Mouse (Mus musculus) midbrain, postnatal 0 days (tissue): ENCODE data around the gene Prkce. TPM values are rescaled to one million over a fixed set of nuclear protein-coding genes. Genes with fewer than 3 reads are reported as not detected.
A peak's percentile ranks its signal among the peaks of the same experiment; 100 is the strongest.

Source experiments
- ATAC-seq: fragments of 200-750 bp; cut with Nextera tagmentation; 2 replicates; pipeline ENCODE4 v1.8.0; 2017; ENCODE audit warnings: moderate number of reproducible peaks, mild to moderate bottlenecking, moderate TSS enrichment, moderate library complexity; ENCODE audit not compliant: low FRiP score
- DNase-seq: peaks from one replicate; pipeline ENCODE4 v3.0.0-alpha.2; 2015; ENCODE audit warnings: low spot score
- H3K27ac ChIP-seq: fragments of 300-500 bp; sonication (generic); 2 replicates; pipeline ENCODE4 v1.5.1; 2014; ENCODE audit warnings: low read depth, mild to moderate bottlenecking, low read length, mixed read lengths
- H3K27me3 ChIP-seq: fragments of 300-500 bp; sonication (generic); 2 replicates; pipeline ENCODE4 v1.6.1; 2014; ENCODE audit warnings: low read length, control low read depth, mixed read lengths; ENCODE audit not compliant: insufficient read depth
- H3K36me3 ChIP-seq: fragments of 300-500 bp; sonication (generic); 2 replicates; pipeline ENCODE4 v1.6.1; 2014; ENCODE audit warnings: low read length, control low read depth, mixed read lengths; ENCODE audit not compliant: insufficient read depth
- H3K4me1 ChIP-seq: fragments of 300-500 bp; sonication (generic); 2 replicates; pipeline ENCODE4 v1.6.1; 2014; ENCODE audit warnings: mild to moderate bottlenecking, control low read depth, antibody characterized with exemption, low read length, mixed read lengths; ENCODE audit not compliant: insufficient read depth
- H3K4me2 ChIP-seq: fragments of 300-500 bp; sonication (generic); 2 replicates; pipeline ENCODE4 v1.6.1; 2014; ENCODE audit warnings: low read depth, mild to moderate bottlenecking, low read length, mixed read lengths; ENCODE audit not compliant: poor library complexity, severe bottlenecking
- H3K4me3 ChIP-seq: fragments of 300-500 bp; sonication (generic); 2 replicates; pipeline ENCODE4 v1.5.1; 2014; ENCODE audit warnings: low read depth, mild to moderate bottlenecking, low read length, moderate library complexity
- H3K9ac ChIP-seq: fragments of 300-500 bp; sonication (generic); replicated peaks from 2 replicates; pipeline ENCODE4 v1.6.1; 2014; ENCODE audit warnings: mild to moderate bottlenecking, low read length, moderate library complexity, mixed read lengths; ENCODE audit not compliant: poor library complexity, severe bottlenecking
- H3K9me3 ChIP-seq: fragments of 300-500 bp; sonication (generic); 2 replicates; pipeline ENCODE4 v1.6.1; 2016; ENCODE audit warnings: low read length, control low read depth
- CTCF ChIP-seq: IDR thresholded peaks from 2 replicates; pipeline ENCODE4 v1.5.1; 2016; ENCODE audit warnings: antibody characterized with exemption, mild to moderate bottlenecking
- WGBS: fragments of 180-500 bp; shearing (Covaris S2); extraction: QIAGEN DNeasy Blood & Tissue Kit; methylation state at CpG from one replicate; pipeline ENCODE4 v1.1.7; 2014; 5-methylcytosine and 5-hydroxymethylcytosine counted together
- polyA plus RNA-seq: library from polyadenylated mRNA; unstranded; fragments of >200 nt; fragmentation: Nextera tagmentation; extraction: Ambion mirVana; gene quantifications from 2 replicates; pipeline ENCODE4 v1.2.1, GENCODE M21; 2015
- total RNA-seq: library from RNA; depleted of rRNA; stranded (reverse); fragments of >200 nt; gene quantifications from 2 replicates; pipeline ENCODE4 v1.2.3, GENCODE M21; 2014

Prkce gene
- total and polyA plus RNA-seq, 2 experiments from 2014 or later = 61.0 to 64.5 TPM

DNA sequence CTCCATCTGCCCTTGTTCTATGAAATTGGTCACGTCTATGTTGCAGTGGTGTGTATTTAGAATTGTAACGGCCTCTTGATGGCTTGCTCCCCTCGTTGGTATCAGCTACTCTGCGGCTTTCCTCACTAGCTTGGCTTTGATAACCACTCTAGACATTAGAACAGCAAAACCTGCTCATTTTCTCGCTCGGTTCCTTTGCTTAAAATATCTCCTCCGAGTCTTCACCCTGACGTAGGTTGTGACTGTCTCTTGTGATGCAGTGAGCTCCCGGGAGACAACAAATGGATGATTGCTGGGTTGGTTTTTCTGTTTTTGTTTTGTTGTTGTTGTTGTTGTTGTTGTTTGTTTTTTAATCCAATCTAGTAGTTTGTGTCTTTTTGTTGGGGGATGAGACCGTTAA lies 361.4 kb downstream of the Prkce start:
- Histone ChIP-seq H3K9ac (no peak overlapping the region), H3K4me2 (no peak overlapping the region), H3K4me1 (0 out of 2 replicates have a peak, but pooled peaks cover 4% of the 10 kb centered on the region), H3K27me3 (no peaks in the 10 kb centered on the region), H3K36me3 (no peaks in the 10 kb centered on the region), H3K27ac (no peak overlapping the region), H3K4me3 (no peak overlapping the region), H3K9me3 (no peaks in the 10 kb centered on the region)
- no peak for DNase-seq
- WGBS = 86% methylated on average over 10 of the region's 10 CpGs
- TF ChIP-seq CTCF = no peak
- no peak for ATAC-seq

DNA sequence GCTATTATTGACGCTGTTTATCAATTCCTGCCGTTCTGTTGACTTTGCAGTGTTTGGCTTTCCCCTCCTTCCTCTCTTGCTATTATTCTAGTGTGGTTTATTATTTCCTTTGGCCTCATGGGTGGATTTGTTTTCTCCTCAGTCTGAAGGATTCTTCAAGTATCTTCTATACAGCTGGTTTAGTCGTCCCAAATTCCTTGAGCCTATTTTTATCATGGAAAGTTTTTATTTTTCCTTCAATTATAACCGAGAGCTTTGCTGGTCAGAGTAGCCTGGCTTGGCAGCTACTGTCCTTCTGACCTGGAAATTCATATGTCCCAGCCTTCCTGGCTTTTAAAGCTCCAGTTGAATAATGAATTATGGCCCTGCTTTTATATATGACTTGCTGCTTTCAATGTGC lies 361.8 kb downstream of the Prkce start:
- TF ChIP-seq CTCF = no peak
- H3K9ac ChIP-seq = no peak overlapping the region
- WGBS = 75% methylated on average over 4 of the region's 4 CpGs
- H3K27ac ChIP-seq = no peak overlapping the region
- ATAC-seq (no peak), DNase-seq (no peak)
- no peaks in the 10 kb centered on the region for H3K36me3 ChIP-seq
- H3K4me1 ChIP-seq = 0 out of 2 replicates have a peak, but pooled peaks cover 4% of the 10 kb centered on the region
- no peak overlapping the region for H3K4me2 ChIP-seq
- H3K27me3 ChIP-seq = no peaks in the 10 kb centered on the region
- H3K4me3 ChIP-seq = no peak overlapping the region
- no peaks in the 10 kb centered on the region for H3K9me3 ChIP-seq

DNA sequence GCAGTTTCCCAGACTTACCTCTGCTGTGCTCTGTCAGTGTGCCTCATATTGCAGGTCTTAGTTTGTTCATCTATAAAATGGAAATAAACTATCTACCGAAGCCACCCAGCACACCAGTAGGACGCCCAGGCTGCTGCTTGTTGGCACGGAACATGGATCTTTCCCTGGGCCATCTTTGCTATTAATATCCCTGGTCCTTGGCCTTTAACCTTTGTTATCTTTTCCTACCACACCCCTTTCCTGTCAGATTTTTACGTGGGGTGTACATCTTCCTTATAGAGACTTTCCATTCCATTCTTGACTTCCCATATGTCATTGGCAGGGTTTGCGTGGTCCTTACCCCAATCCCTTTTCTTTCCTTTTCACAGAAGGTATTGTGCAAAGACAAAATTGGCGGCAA lies 363.6 kb downstream of the Prkce start:
- Histone ChIP-seq H3K4me2 (no peak overlapping the region), H3K4me1 (0 out of 2 replicates have a peak, but pooled peaks cover 4% of the 10 kb centered on the region), H3K36me3 (no peaks in the 10 kb centered on the region), H3K27me3 (no peaks in the 10 kb centered on the region), H3K9ac (no peak overlapping the region), H3K27ac (no peak overlapping the region), H3K4me3 (no peak overlapping the region), H3K9me3 (no peaks in the 10 kb centered on the region)
- ATAC-seq (no peak), DNase-seq (no peak)
- TF ChIP-seq CTCF = no peak
- 90% methylated on average over 6 of the region's 6 CpGs for WGBS

- Histone ChIP-seq H3K27me3 (no peaks in the 10 kb centered on the region), H3K9me3 (no peaks in the 10 kb centered on the region), H3K27ac (no peak overlapping the region), H3K4me3 (no peak overlapping the region), H3K4me2 (no peak overlapping the region), H3K4me1 (0 out of 2 replicates have a peak, but pooled peaks cover 4% of the 10 kb centered on the region), H3K36me3 (no peaks in the 10 kb centered on the region), H3K9ac (no peak overlapping the region)
- DNase-seq = no peak
- no peak for ATAC-seq
- WGBS = 67% methylated on average over 17 of the region's 17 CpGs
- TF ChIP-seq CTCF = no peak
These were observed 365.4 kb downstream of the Prkce start for GRCm38 (mm10) chr17:86532783-86533548.

- 86% methylated on average over 11 of the region's 11 CpGs for WGBS
- DNase-seq (no peak), ATAC-seq (no peak)
- H3K36me3 ChIP-seq = no peaks in the 10 kb centered on the region
- 0 out of 2 replicates have a peak, but pooled peaks cover 4% of the 10 kb centered on the region for H3K4me1 ChIP-seq
- no peak overlapping the region for H3K9ac ChIP-seq
- no peaks in the 10 kb centered on the region for H3K9me3 ChIP-seq
- no peaks in the 10 kb centered on the region for H3K27me3 ChIP-seq
- no peak overlapping the region for H3K4me3 ChIP-seq
- no peak for TF ChIP-seq CTCF
- H3K4me2 ChIP-seq = no peak overlapping the region
- no peak overlapping the region for H3K27ac ChIP-seq
These were observed 365.9 kb downstream of the Prkce start for GRCm38 (mm10) chr17:86533549-86533851.

GRCm38 (mm10) chr17:86535096-86535495 lies 367.5 kb downstream of the Prkce start:
- TF ChIP-seq CTCF = no peak
- no peaks in the 10 kb centered on the region for H3K27me3 ChIP-seq
- DNase-seq (peak; percentile 38), ATAC-seq (0 out of 2 replicates have a peak, but pooled peaks have one; percentile 2)
- H3K36me3 ChIP-seq = no peaks in the 10 kb centered on the region
- H3K9ac ChIP-seq = no peak overlapping the region
- 74% methylated on average over 10 of the region's 10 CpGs for WGBS
- H3K4me2 ChIP-seq = no peak overlapping the region
- H3K9me3 ChIP-seq = no peaks in the 10 kb centered on the region
- no peak overlapping the region for H3K27ac ChIP-seq
- no peak overlapping the region for H3K4me3 ChIP-seq
- H3K4me1 ChIP-seq = 0 out of 2 replicates have a peak, but pooled peaks cover 4% of the 10 kb centered on the region
